Mouse (Mus musculus): ENCODE measurements at regions not wholly inside any gene's neighbourhood (a gene's known extent, or its start where the extent isn't known, plus 50 kb on each side); places are given as distances from the start of the nearest gene placed in this dataset.

GRCm38 (mm10) chr14:123190729-123191128 lies 206.9 kb upstream of the Tmtc4 start:
- no peak overlapping the region for H3K27ac ChIP-seq
- no peaks in the 10 kb centered on the region for H3K36me3 ChIP-seq (ENCODE audit: insufficient read depth, low read length)
- H3K9ac ChIP-seq (replicated peaks; ENCODE audit: low read length), result no peak overlapping the region
- no peak overlapping the region for H3K4me2 ChIP-seq (ENCODE audit: low read depth, low read length)
- DNase-seq (ENCODE audit: low spot score), result no peak
- H3K4me1 ChIP-seq (ENCODE audit: insufficient read depth, low read length), result no peaks in the 10 kb centered on the region
- no peak for ATAC-seq
- no peak overlapping the region for H3K4me3 ChIP-seq (ENCODE audit: low read length)
- TF ChIP-seq CTCF (IDR thresholded peaks at IDR 0.05; ENCODE audit: low read depth), result no peak
- no peaks in the 10 kb centered on the region for H3K9me3 ChIP-seq (ENCODE audit: low read length)
- H3K27me3 ChIP-seq (ENCODE audit: insufficient read depth, low read length), result no peaks in the 10 kb centered on the region

- H3K36me3 ChIP-seq (ENCODE audit: insufficient read depth, low read length), result no peaks in the 10 kb centered on the region
- no peak overlapping the region for H3K9ac ChIP-seq (replicated peaks; ENCODE audit: low read length)
- no peaks in the 10 kb centered on the region for H3K9me3 ChIP-seq (ENCODE audit: low read length)
- no peak for TF ChIP-seq CTCF (IDR thresholded peaks at IDR 0.05; ENCODE audit: low read depth)
- no peak overlapping the region for H3K4me2 ChIP-seq (ENCODE audit: low read depth, low read length)
- ATAC-seq, result no peak
- no peak for DNase-seq (ENCODE audit: low spot score)
- no peak overlapping the region for H3K27ac ChIP-seq
- H3K4me1 ChIP-seq (ENCODE audit: insufficient read depth, low read length), result no peaks in the 10 kb centered on the region
- no peaks in the 10 kb centered on the region for H3K27me3 ChIP-seq (ENCODE audit: insufficient read depth, low read length)
- no peak overlapping the region for H3K4me3 ChIP-seq (ENCODE audit: low read length)
- 53% methylated on average over 11 of the region's 11 CpGs for WGBS
These were observed 203.6 kb upstream of the Tmtc4 start for GRCm38 (mm10) chr14:123187270-123188058.

- H3K27ac ChIP-seq, result no peak overlapping the region
- 21% methylated on average over 2 of the region's 2 CpGs for WGBS
- H3K4me3 ChIP-seq (ENCODE audit: low read length), result no peak overlapping the region
- H3K27me3 ChIP-seq (ENCODE audit: insufficient read depth, low read length), result no peaks in the 10 kb centered on the region
- no peak for TF ChIP-seq CTCF (IDR thresholded peaks at IDR 0.05; ENCODE audit: low read depth)
- DNase-seq (ENCODE audit: low spot score), result peak; percentile 57
- no peak overlapping the region for H3K4me2 ChIP-seq (ENCODE audit: low read depth, low read length)
- no peaks in the 10 kb centered on the region for H3K36me3 ChIP-seq (ENCODE audit: insufficient read depth, low read length)
- H3K9ac ChIP-seq (replicated peaks; ENCODE audit: low read length), result no peak overlapping the region
- peak; percentile 66; the same call in 1 of the 2 replicates for ATAC-seq
- H3K9me3 ChIP-seq (ENCODE audit: low read length), result no peaks in the 10 kb centered on the region
- H3K4me1 ChIP-seq (ENCODE audit: insufficient read depth, low read length), result no peaks in the 10 kb centered on the region
These were observed 189.3 kb upstream of the Tmtc4 start for GRCm38 (mm10) chr14:123173183-123173582.

GRCm38 (mm10) chr14:123171865-123172264 lies 188.0 kb upstream of the Tmtc4 start:
- Histone ChIP-seq H3K4me2 (ENCODE audit: low read depth, low read length) (no peak overlapping the region), H3K4me3 (ENCODE audit: low read length) (no peak overlapping the region), H3K4me1 (ENCODE audit: insufficient read depth, low read length) (no peaks in the 10 kb centered on the region), H3K27ac (no peak overlapping the region), H3K9me3 (ENCODE audit: low read length) (no peaks in the 10 kb centered on the region), H3K27me3 (ENCODE audit: insufficient read depth, low read length) (no peaks in the 10 kb centered on the region), H3K36me3 (ENCODE audit: insufficient read depth, low read length) (no peaks in the 10 kb centered on the region), H3K9ac (replicated peaks; ENCODE audit: low read length) (no peak overlapping the region)
- WGBS, result 67% methylated on average over 1 of the region's 1 CpGs
- ATAC-seq (no peak), DNase-seq (ENCODE audit: low spot score) (no peak)
- TF ChIP-seq CTCF (IDR thresholded peaks at IDR 0.05; ENCODE audit: low read depth), result no peak

GRCm38 (mm10) chr14:123163842-123164241 lies 180.0 kb upstream of the Tmtc4 start:
- Histone ChIP-seq H3K4me2 (ENCODE audit: low read depth, low read length) (no peak overlapping the region), H3K27ac (no peak overlapping the region), H3K9ac (replicated peaks; ENCODE audit: low read length) (no peak overlapping the region), H3K27me3 (ENCODE audit: insufficient read depth, low read length) (no peaks in the 10 kb centered on the region), H3K9me3 (ENCODE audit: low read length) (no peaks in the 10 kb centered on the region), H3K36me3 (ENCODE audit: insufficient read depth, low read length) (no peaks in the 10 kb centered on the region), H3K4me1 (ENCODE audit: insufficient read depth, low read length) (no peaks in the 10 kb centered on the region), H3K4me3 (ENCODE audit: low read length) (no peak overlapping the region)
- no peak for ATAC-seq
- WGBS, result 38% methylated on average over 4 of the region's 4 CpGs
- TF ChIP-seq CTCF (IDR thresholded peaks at IDR 0.05; ENCODE audit: low read depth), result no peak
- DNase-seq (ENCODE audit: low spot score), result no peak

- ATAC-seq (no peak), DNase-seq (ENCODE audit: low spot score) (no peak)
- 61% methylated on average over 5 of the region's 5 CpGs for WGBS
- Histone ChIP-seq H3K4me2 (ENCODE audit: low read depth, low read length) (no peak overlapping the region), H3K27ac (no peak overlapping the region), H3K27me3 (ENCODE audit: insufficient read depth, low read length) (no peaks in the 10 kb centered on the region), H3K9me3 (ENCODE audit: low read length) (no peaks in the 10 kb centered on the region), H3K36me3 (ENCODE audit: insufficient read depth, low read length) (no peaks in the 10 kb centered on the region), H3K4me3 (ENCODE audit: low read length) (no peak overlapping the region), H3K4me1 (ENCODE audit: insufficient read depth, low read length) (no peaks in the 10 kb centered on the region), H3K9ac (replicated peaks; ENCODE audit: low read length) (no peak overlapping the region)
- no peak for TF ChIP-seq CTCF (IDR thresholded peaks at IDR 0.05; ENCODE audit: low read depth)
These were observed 159.7 kb upstream of the Tmtc4 start for GRCm38 (mm10) chr14:123143489-123144046.
